Mouse (Mus musculus) mature B cell (primary cell): ENCODE data around the gene Sf3b6.

Experiments used
- in situ Hi-C: fragments of 300-500 bp; cut with MboI; formaldehyde crosslinking; loops from 2 replicates; pipeline ENCODE4 v1.14.3; 2019

Sf3b6 gene

GRCm38 (mm10) chr12:4840741-4841140 is 23.4 kb downstream of the Sf3b6 start:
- in situ Hi-C loops = no loop called here

- in situ Hi-C loops = no loop called here
These were observed 24.1 kb downstream of the Sf3b6 start, which contains the start of gene Fkbp1b for GRCm38 (mm10) chr12:4841392-4841887. Gene Fkbp1b (minus strand): TSS chr12:4841591.

GRCm38 (mm10) chr12:4842456-4842855 is 25.1 kb downstream of the Sf3b6 start:
- in situ Hi-C loops = no loop called here

- in situ Hi-C loops = no loop called here
These were observed 25.7 kb downstream of the Sf3b6 start, which contains the start of gene Wdcp for GRCm38 (mm10) chr12:4842890-4843597. Gene Wdcp (plus strand): TSS chr12:4843303.

- in situ Hi-C loops = no loop called here
These were observed 26.4 kb downstream of the Sf3b6 start for GRCm38 (mm10) chr12:4843741-4844140.

GRCm38 (mm10) chr12:4856160-4856559 is 38.8 kb downstream of the Sf3b6 start:
- in situ Hi-C loops = no loop called here

GRCm38 (mm10) chr12:4856834-4857233 is 39.5 kb downstream of the Sf3b6 start:
- in situ Hi-C loops = no loop called here

- in situ Hi-C loops = no loop called here
These were observed 42.0 kb downstream of the Sf3b6 start for GRCm38 (mm10) chr12:4859241-4859914.

GRCm38 (mm10) chr12:4862672-4863071 is 45.3 kb downstream of the Sf3b6 start:
- in situ Hi-C loops = no loop called here

GRCm38 (mm10) chr12:4863654-4864337 is 46.5 kb downstream of the Sf3b6 start:
- in situ Hi-C loops = no loop called here

- in situ Hi-C loops = no loop called here
These were observed 47.0 kb downstream of the Sf3b6 start for GRCm38 (mm10) chr12:4864338-4864690.

- in situ Hi-C loops = no loop called here
These were observed 51.6 kb downstream of the Sf3b6 start for GRCm38 (mm10) chr12:4868924-4869323.

GRCm38 (mm10) chr12:4871260-4871659 is 53.9 kb downstream of the Sf3b6 start:
- in situ Hi-C loops = no loop called here

- in situ Hi-C loops = no loop called here
These were observed 54.9 kb downstream of the Sf3b6 start for GRCm38 (mm10) chr12:4872273-4872672.

GRCm38 (mm10) chr12:4872983-4873477 is 55.7 kb downstream of the Sf3b6 start:
- in situ Hi-C loops = no loop called here

- in situ Hi-C loops = no loop called here
These were observed 56.2 kb downstream of the Sf3b6 start for GRCm38 (mm10) chr12:4873531-4873930.

GRCm38 (mm10) chr12:4874161-4874927 is 57.0 kb downstream of the Sf3b6 start, which contains the start of gene Mfsd2b:
Gene Mfsd2b (minus strand): TSS chr12:4874359.
- in situ Hi-C loops = no loop called here

- in situ Hi-C loops = no loop called here
These were observed 58.3 kb downstream of the Sf3b6 start for GRCm38 (mm10) chr12:4875623-4876022.
